Mouse (Mus musculus) lung, adult 2 months (tissue): ENCODE results near the gene Mdga1.

Experiments used
- CTCF ChIP-seq: fragments of 200-500 bp; IDR thresholded peaks from 2 replicates; pipeline ENCODE4 v1.5.1; 2011; ENCODE audit warnings: mild to moderate bottlenecking, low read length, control low read depth; ENCODE audit not compliant: insufficient read depth
- POLR2A ChIP-seq: fragments of 200-500 bp; IDR thresholded peaks from 2 replicates; pipeline ENCODE4 v1.6.1; 2011; ENCODE audit warnings: low read depth, mild to moderate bottlenecking, control low read depth, low read length, borderline replicate concordance; ENCODE audit errors: extremely low read depth

DNA sequence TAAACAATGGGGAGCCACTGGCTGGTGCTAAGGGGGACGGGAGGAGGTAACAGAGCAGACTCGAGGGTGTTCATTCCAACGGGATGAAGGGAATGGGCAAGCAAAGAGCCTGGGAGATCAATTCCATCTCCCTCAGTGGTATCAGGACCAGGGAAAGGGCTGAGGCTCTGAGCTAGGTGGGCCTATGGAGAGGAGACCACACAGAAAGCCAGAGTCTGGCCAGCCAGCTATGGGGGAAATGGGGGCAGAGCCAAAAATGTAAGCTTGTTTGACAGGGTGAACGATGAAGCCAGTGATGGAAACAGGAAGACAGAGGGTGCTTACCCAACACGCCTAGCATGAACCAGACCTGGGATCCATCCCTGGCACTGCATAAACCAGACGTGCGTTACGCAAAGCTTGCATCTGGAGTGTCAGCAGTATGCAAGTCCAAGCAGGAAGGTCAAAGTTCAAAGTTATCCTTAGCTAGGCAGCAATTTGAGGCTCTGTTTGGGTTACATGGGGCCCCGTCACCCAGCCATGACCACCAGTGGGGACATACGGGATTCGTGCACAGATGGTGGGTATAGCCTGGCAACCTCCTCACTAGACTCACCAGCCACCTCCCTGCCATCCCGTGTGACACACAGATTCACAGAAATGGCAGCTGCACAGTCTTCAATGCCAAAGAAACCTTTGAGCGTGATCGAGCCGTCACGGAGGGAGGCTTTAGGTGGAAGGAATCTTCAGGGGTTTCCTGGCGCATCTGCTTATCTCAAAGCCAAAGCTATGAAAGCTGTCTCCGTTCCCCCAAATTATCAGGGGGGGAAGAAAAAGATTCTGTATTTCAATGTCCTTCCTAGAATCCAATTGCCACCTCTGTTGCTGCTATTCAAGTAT lies 113.9 kb downstream of the Mdga1 start:
- TF ChIP-seq CTCF (no peak), POLR2A (no peak)
